Mouse (Mus musculus) T-cell, adult 2 months (primary cell): ENCODE data around the gene Oas1f.
"Not testable (repeated sequence)": the region's sequence is repeated elsewhere in the genome, so short reads cannot be mapped to it uniquely, and the experiment has no call there.

ENCODE experiments used
- DNase-seq: peaks from one replicate; pipeline ENCODE4 v3.0.0; 2022; ENCODE audit warnings: low spot score

Gene Oas1f

GRCm38 (mm10) chr5:120871469-120871868 lies 24.3 kb downstream of the Oas1f start:
- no peak for DNase-seq

GRCm38 (mm10) chr5:120876839-120877238 lies 29.7 kb downstream of the Oas1f start:
- DNase-seq: not testable (repeated sequence)

- DNase-seq: not testable (repeated sequence)
These were observed 30.2 kb downstream of the Oas1f start for GRCm38 (mm10) chr5:120877407-120877806.

GRCm38 (mm10) chr5:120878803-120879202 lies 31.6 kb downstream of the Oas1f start:
- not testable (repeated sequence) for DNase-seq

- not testable (repeated sequence) for DNase-seq
These were observed 34.5 kb downstream of the Oas1f start for GRCm38 (mm10) chr5:120881681-120882080.

GRCm38 (mm10) chr5:120887413-120887812 lies 40.2 kb downstream of the Oas1f start, which contains the start of gene Oas1g:
TSS of gene Oas1g (minus strand) at chr5:120887613.
- not testable (repeated sequence) for DNase-seq

- no peak for DNase-seq
These were observed 40.7 kb downstream of the Oas1f start for GRCm38 (mm10) chr5:120887831-120888230.

- DNase-seq: not testable (repeated sequence)
These were observed 41.2 kb downstream of the Oas1f start for GRCm38 (mm10) chr5:120888294-120888815.

- no peak for DNase-seq
These were observed 42.9 kb downstream of the Oas1f start for GRCm38 (mm10) chr5:120890026-120890425.

GRCm38 (mm10) chr5:120890991-120891390 lies 43.8 kb downstream of the Oas1f start:
- DNase-seq: no peak

- DNase-seq: not testable (repeated sequence)
These were observed 44.5 kb downstream of the Oas1f start for GRCm38 (mm10) chr5:120891566-120892242.

GRCm38 (mm10) chr5:120892243-120892660 lies 45.1 kb downstream of the Oas1f start:
- no peak for DNase-seq

- not testable (repeated sequence) for DNase-seq
These were observed 46.7 kb downstream of the Oas1f start for GRCm38 (mm10) chr5:120893866-120894265.

- not testable (repeated sequence) for DNase-seq
These were observed 47.5 kb downstream of the Oas1f start for GRCm38 (mm10) chr5:120894692-120895091.

- no peak for DNase-seq
These were observed 48.2 kb downstream of the Oas1f start for GRCm38 (mm10) chr5:120895231-120895900.

GRCm38 (mm10) chr5:120898307-120898706 lies 51.1 kb downstream of the Oas1f start:
- DNase-seq: no peak

GRCm38 (mm10) chr5:120898726-120899125 lies 51.6 kb downstream of the Oas1f start:
- no peak for DNase-seq

- no peak for DNase-seq
These were observed 53.5 kb downstream of the Oas1f start for GRCm38 (mm10) chr5:120900666-120901065.

GRCm38 (mm10) chr5:120902056-120902455 lies 54.9 kb downstream of the Oas1f start:
- no peak for DNase-seq

GRCm38 (mm10) chr5:120906791-120907733 lies 59.9 kb downstream of the Oas1f start, which contains the start of gene Oas1a:
TSS of gene Oas1a (minus strand) at chr5:120907521.
- not testable (repeated sequence) for DNase-seq
